In the genomic region with DNA sequence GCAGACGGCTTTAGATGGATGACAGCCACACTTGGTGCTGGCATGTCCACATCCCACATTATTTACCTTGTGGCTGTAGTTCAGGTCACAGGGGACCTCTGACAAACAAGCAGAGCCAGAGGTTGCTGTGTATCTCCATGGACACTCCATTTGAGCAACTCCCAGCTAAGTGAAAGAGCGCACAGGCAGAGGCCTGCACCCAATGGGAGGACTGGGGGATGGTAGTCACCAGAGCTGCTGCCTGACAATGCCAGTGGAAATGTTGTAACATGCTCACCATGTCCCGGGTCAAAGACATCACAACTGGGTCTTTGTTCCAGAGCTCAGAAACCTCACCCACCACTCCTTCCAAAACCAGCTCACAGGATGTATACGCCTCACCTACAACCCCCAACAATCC, we compare ENCODE assay signal across 16 mouse cellular contexts.
DNase-seq lines count a peak whose midpoint lies in the region; ATAC-seq and TF ChIP-seq lines count a peak whose summit lies in the region.
"Had no signal": no experiment of that assay in that cellular context is flagged by ENCODE, and none has a peak within 500 bp of the region (broad histone marks: within the 10 kb centered on the region; RNA-seq: fewer than 3 reads in every experiment).

No protein-coding gene starts in this region.

- no peak overlapping the region for H3K4me3 ChIP-seq in heart, embryonic 15.5 days
- H3K4me3 ChIP-seq in embryonic facial prominence, embryonic 14.5 days (ENCODE audit: low read depth, low read length): no peak overlapping the region
- no peak overlapping the region for H3K4me3 ChIP-seq in liver, adult 2 months (ENCODE audit: insufficient read depth, low read depth, low read length)
- H3K4me3 ChIP-seq in stomach, embryonic 16.5 days (replicated peaks; ENCODE audit: low read length): no peak overlapping the region
- H3K4me3 ChIP-seq: erythroblast, embryonic 14.5 days; hindbrain, embryonic 13.5 days; neural tube, embryonic 12.5 days had no signal

- H3K27me3 ChIP-seq in heart, embryonic 15.5 days: no peaks in the 10 kb centered on the region
- no peaks in the 10 kb centered on the region for H3K27me3 ChIP-seq in embryonic facial prominence, embryonic 14.5 days (replicated peaks; ENCODE audit: control insufficient read depth, insufficient read depth, low read length)
- no peaks in the 10 kb centered on the region for H3K27me3 ChIP-seq in liver, adult 2 months (ENCODE audit: control insufficient read depth, insufficient read depth, low read length)
- H3K27me3 ChIP-seq in stomach, embryonic 16.5 days (ENCODE audit: control insufficient read depth, insufficient read depth, low read length): no peaks in the 10 kb centered on the region
- H3K27me3 ChIP-seq: neural tube, embryonic 12.5 days had no signal

- no peak for TF ChIP-seq CTCF in liver, adult 2 months (IDR thresholded peaks at IDR 0.05; ENCODE audit: low read depth, low read length)

- no peak for TF ChIP-seq POLR2A in liver, adult 2 months (IDR thresholded peaks at IDR 0.05; ENCODE audit: extremely low read depth, insufficient read depth, low read length)

- H3K9me3 ChIP-seq in heart, embryonic 15.5 days (replicated peaks): no peaks in the 10 kb centered on the region
- H3K9me3 ChIP-seq in embryonic facial prominence, embryonic 14.5 days (ENCODE audit: control insufficient read depth, low read length): no peaks in the 10 kb centered on the region
- no peaks in the 10 kb centered on the region for H3K9me3 ChIP-seq in stomach, embryonic 16.5 days (replicated peaks; ENCODE audit: control insufficient read depth, low read length)
- H3K9me3 ChIP-seq: hindbrain, embryonic 13.5 days; neural tube, embryonic 12.5 days had no signal

- H3K36me3 ChIP-seq in heart, embryonic 15.5 days: peaks cover 16% of the 10 kb centered on the region
- peaks cover 52% of the 10 kb centered on the region for H3K36me3 ChIP-seq in embryonic facial prominence, embryonic 14.5 days (ENCODE audit: control insufficient read depth, insufficient read depth, low read length)
- no peaks in the 10 kb centered on the region for H3K36me3 ChIP-seq in liver, adult 2 months (ENCODE audit: control insufficient read depth, insufficient read depth, low read length)
- peaks cover 3% of the 10 kb centered on the region; the same call in 1 of the 2 replicates for H3K36me3 ChIP-seq in stomach, embryonic 16.5 days (ENCODE audit: control insufficient read depth, insufficient read depth, low read length)
- H3K36me3 ChIP-seq: hindbrain, embryonic 13.5 days; neural tube, embryonic 12.5 days had no signal

- no peaks in the 10 kb centered on the region for H3K79me2 ChIP-seq in liver, adult 2 months (ENCODE audit: control insufficient read depth, insufficient read depth, low read length)

- H3K27ac ChIP-seq in heart, embryonic 15.5 days: peak overlapping the region; percentile 31; the same call in 1 of the 2 replicates
- no peak overlapping the region for H3K27ac ChIP-seq in embryonic facial prominence, embryonic 14.5 days (replicated peaks; ENCODE audit: low read depth, low read length)
- peak overlapping the region; percentile 49 for H3K27ac ChIP-seq in liver, adult 2 months (replicated peaks; ENCODE audit: insufficient read depth, low read depth, low read length)
- H3K27ac ChIP-seq in stomach, embryonic 16.5 days (ENCODE audit: low read length): peak overlapping the region; percentile 59
- H3K27ac ChIP-seq: hindbrain, embryonic 13.5 days; neural tube, embryonic 12.5 days had no signal

- intact Hi-C loops in heart, postnatal 36 days (cut with DNase I): no loop called here

- WGBS in heart, embryonic 15.5 days: 72% methylated on average over 4 of the region's 4 CpGs
- 35% methylated on average over 4 of the region's 4 CpGs for WGBS in embryonic facial prominence, embryonic 14.5 days
- 25% methylated on average over 4 of the region's 4 CpGs for WGBS in liver, adult 2 months
- WGBS in stomach, embryonic 16.5 days: 67% methylated on average over 4 of the region's 4 CpGs

- H3K4me1 ChIP-seq in heart, embryonic 15.5 days (replicated peaks): peaks cover 65% of the 10 kb centered on the region
- peaks cover 42% of the 10 kb centered on the region for H3K4me1 ChIP-seq in embryonic facial prominence, embryonic 14.5 days (ENCODE audit: control insufficient read depth, insufficient read depth, low read length)
- H3K4me1 ChIP-seq in liver, adult 2 months (ENCODE audit: control insufficient read depth, insufficient read depth, low read length): peaks cover 58% of the 10 kb centered on the region
- H3K4me1 ChIP-seq in stomach, embryonic 16.5 days (ENCODE audit: control insufficient read depth, insufficient read depth, low read length): peaks cover 52% of the 10 kb centered on the region

- ATAC-seq in heart, embryonic 15.5 days (replicated peaks; ENCODE audit: insufficient number of reproducible peaks, insufficient read depth, low FRiP score, low read depth): no peak
- ATAC-seq in embryonic facial prominence, embryonic 14.5 days (ENCODE audit: low read depth): no peak
- ATAC-seq in stomach, embryonic 16.5 days (ENCODE audit: insufficient read depth, low FRiP score): no peak
- ATAC-seq: intestine, embryonic 16.5 days had no signal

- H3K9ac ChIP-seq in heart, embryonic 15.5 days: no peak overlapping the region
- H3K9ac ChIP-seq in embryonic facial prominence, embryonic 14.5 days (ENCODE audit: low read depth, low read length): no peak overlapping the region
- H3K9ac ChIP-seq in liver, adult 2 months (ENCODE audit: low read depth, low read length): no peak overlapping the region
- H3K9ac ChIP-seq in stomach, embryonic 16.5 days (ENCODE audit: low read length): peak overlapping the region; percentile 19; the same call in 1 of the 2 replicates
- H3K9ac ChIP-seq: hindbrain, embryonic 13.5 days; neural tube, embryonic 12.5 days had no signal

- DNase-seq in heart, postnatal 36 days: no peak
- no peak for DNase-seq in embryonic facial prominence, embryonic 14.5 days (ENCODE audit: low spot score)
- peak; percentile 100 for DNase-seq in liver, adult 2 months (ENCODE audit: extremely low read depth, low read depth, low spot score)
- no peak for DNase-seq in thymus, postnatal 14 days
- DNase-seq in gastrocnemius, adult 18-20 months (ENCODE audit: low spot score): no peak
- DNase-seq: cerebellum, adult 2 months; gastrocnemius, postnatal 25 days; kidney, postnatal 14 days; left cerebral cortex, postnatal 4 days; lung, postnatal 10 days had no signal

- no peak overlapping the region for H3K4me2 ChIP-seq in heart, embryonic 15.5 days
- peak overlapping the region; percentile 93; the same call in 1 of the 2 replicates for H3K4me2 ChIP-seq in embryonic facial prominence, embryonic 14.5 days (ENCODE audit: low read depth, low read length)
- H3K4me2 ChIP-seq in stomach, embryonic 16.5 days (ENCODE audit: low read depth, low read length): peak overlapping the region; percentile 89; the same call in 1 of the 2 replicates
- H3K4me2 ChIP-seq: hindbrain, embryonic 13.5 days; neural tube, embryonic 12.5 days had no signal
